In the genomic region with DNA sequence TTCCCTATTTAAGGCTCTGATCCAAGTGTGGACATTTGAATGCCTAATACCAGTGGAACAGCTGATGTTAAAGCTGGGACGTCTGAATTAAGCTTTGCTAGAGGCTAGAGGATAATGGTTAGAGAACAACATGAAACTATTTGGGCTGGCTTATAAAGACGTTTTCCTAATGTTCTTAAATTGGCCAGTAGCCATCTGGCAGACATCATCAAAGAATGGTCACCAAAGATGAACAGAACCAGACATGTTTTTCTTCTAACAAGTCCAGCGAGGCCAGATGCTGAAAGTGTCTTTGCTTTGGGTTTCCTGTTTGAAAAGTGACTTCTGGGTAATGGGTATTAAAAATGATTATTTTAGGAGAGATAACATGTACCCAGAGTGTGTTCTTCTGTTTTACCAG, we compare ENCODE assay signal across 21 mouse cellular contexts. TPM values are rescaled to one million over a fixed set of nuclear protein-coding genes. Genes with fewer than 3 reads are reported as not detected.
A peak's percentile ranks its signal among the peaks of the same experiment; 100 is the strongest.
DNase-seq lines count a peak whose midpoint lies in the region; ATAC-seq and TF ChIP-seq lines count a peak whose summit lies in the region.
"Had no signal": no experiment of that assay in that cellular context is flagged by ENCODE, and none has a peak within 500 bp of the region (broad histone marks: within the 10 kb centered on the region; RNA-seq: fewer than 3 reads in every experiment).

No protein-coding gene starts in this region.

- no peak overlapping the region for H3K4me3 ChIP-seq in heart, embryonic 15.5 days
- no peak overlapping the region for H3K4me3 ChIP-seq in liver, adult 2 months (ENCODE audit: insufficient read depth, low read depth, low read length)
- H3K4me3 ChIP-seq in liver, embryonic 11.5 days (ENCODE audit: low read depth, low read length) = no peak overlapping the region
- H3K4me3 ChIP-seq: embryonic facial prominence, embryonic 12.5 days; hindbrain, embryonic 15.5 days; megakaryocyte, embryonic 14.5 days; neural tube, embryonic 12.5 days had no signal

- no peaks in the 10 kb centered on the region for H3K36me3 ChIP-seq in heart, embryonic 15.5 days
- H3K36me3 ChIP-seq in liver, adult 2 months (ENCODE audit: control insufficient read depth, insufficient read depth, low read length) = no peaks in the 10 kb centered on the region
- no peaks in the 10 kb centered on the region for H3K36me3 ChIP-seq in liver, embryonic 11.5 days (ENCODE audit: control insufficient read depth, insufficient read depth, low read length)
- H3K36me3 ChIP-seq: embryonic facial prominence, embryonic 12.5 days; hindbrain, embryonic 15.5 days; neural tube, embryonic 12.5 days had no signal

- H3K79me2 ChIP-seq in liver, adult 2 months (ENCODE audit: control insufficient read depth, insufficient read depth, low read length) = peaks cover 26% of the 10 kb centered on the region; the same call in 1 of the 2 replicates

- H3K9ac ChIP-seq in heart, embryonic 15.5 days = no peak overlapping the region
- H3K9ac ChIP-seq in liver, adult 2 months (ENCODE audit: low read depth, low read length) = no peak overlapping the region
- H3K9ac ChIP-seq in liver, embryonic 11.5 days (ENCODE audit: low read depth, low read length) = no peak overlapping the region
- H3K9ac ChIP-seq: embryonic facial prominence, embryonic 12.5 days; forebrain, postnatal 0 days; hindbrain, embryonic 15.5 days; liver, embryonic 14.5 days; neural tube, embryonic 12.5 days had no signal

- H3K27me3 ChIP-seq in heart, embryonic 15.5 days = no peaks in the 10 kb centered on the region
- H3K27me3 ChIP-seq in liver, adult 2 months (ENCODE audit: control insufficient read depth, insufficient read depth, low read length) = no peaks in the 10 kb centered on the region
- H3K27me3 ChIP-seq in liver, embryonic 11.5 days (replicated peaks; ENCODE audit: control insufficient read depth, insufficient read depth, low read length) = no peaks in the 10 kb centered on the region
- H3K27me3 ChIP-seq: embryonic facial prominence, embryonic 12.5 days; hindbrain, embryonic 15.5 days; megakaryocyte, embryonic 14.5 days; neural tube, embryonic 12.5 days; Patski had no signal

- H3K27ac ChIP-seq in heart, embryonic 15.5 days = 0 out of 2 replicates have a peak overlapping the region, but pooled peaks have one; percentile 15
- H3K27ac ChIP-seq in liver, adult 2 months (replicated peaks; ENCODE audit: insufficient read depth, low read depth, low read length) = no peak overlapping the region
- no peak overlapping the region for H3K27ac ChIP-seq in liver, embryonic 11.5 days (ENCODE audit: low read depth, low read length)
- H3K27ac ChIP-seq: embryonic facial prominence, embryonic 12.5 days; hindbrain, embryonic 15.5 days; liver, embryonic 14.5 days; neural tube, embryonic 12.5 days had no signal

- peaks cover 39% of the 10 kb centered on the region for H3K4me1 ChIP-seq in heart, embryonic 15.5 days (replicated peaks)
- peaks cover 27% of the 10 kb centered on the region for H3K4me1 ChIP-seq in liver, adult 2 months (ENCODE audit: control insufficient read depth, insufficient read depth, low read length)
- H3K4me1 ChIP-seq in liver, embryonic 11.5 days (replicated peaks; ENCODE audit: control insufficient read depth, insufficient read depth, low read length) = no peaks in the 10 kb centered on the region; the same call in 1 of the 2 replicates
- H3K4me1 ChIP-seq: neural tube, embryonic 12.5 days had no signal

- no peaks in the 10 kb centered on the region for H3K9me3 ChIP-seq in heart, embryonic 15.5 days (replicated peaks)
- no peaks in the 10 kb centered on the region for H3K9me3 ChIP-seq in liver, embryonic 11.5 days (ENCODE audit: control insufficient read depth, low read length)
- H3K9me3 ChIP-seq: embryonic facial prominence, embryonic 12.5 days; hindbrain, embryonic 15.5 days; neural tube, embryonic 12.5 days had no signal

- TF ChIP-seq CTCF in liver, adult 2 months (IDR thresholded peaks at IDR 0.05; ENCODE audit: low read depth, low read length) = no peak

- intact Hi-C loops in heart, postnatal 25 days (cut with DNase I) = no loop called here

- TF ChIP-seq POLR2A in liver, adult 2 months (IDR thresholded peaks at IDR 0.05; ENCODE audit: extremely low read depth, insufficient read depth, low read length) = no peak

- 30% methylated on average over 3 of the region's 3 CpGs for WGBS in heart, embryonic 15.5 days
- WGBS in liver, adult 2 months = 19% methylated on average over 3 of the region's 3 CpGs
- WGBS in liver, embryonic 11.5 days = 69% methylated on average over 3 of the region's 3 CpGs

- ATAC-seq in heart, embryonic 15.5 days (replicated peaks; ENCODE audit: insufficient number of reproducible peaks, insufficient read depth, low FRiP score, low read depth) = no peak; the same call in 1 of the 2 replicates
- no peak for ATAC-seq in liver, embryonic 11.5 days (replicated peaks; ENCODE audit: low FRiP score)
- ATAC-seq: activated CD4-positive, CD25-positive, alpha-beta regulatory T cell, adult 4 months; forebrain, postnatal 0 days; intestine, postnatal 0 days; Patski had no signal

- no peak overlapping the region for H3K4me2 ChIP-seq in heart, embryonic 15.5 days
- H3K4me2 ChIP-seq in liver, embryonic 11.5 days = no peak overlapping the region
- H3K4me2 ChIP-seq: embryonic facial prominence, embryonic 12.5 days; hindbrain, embryonic 15.5 days; neural tube, embryonic 12.5 days had no signal

- no peak for DNase-seq in heart, postnatal 25 days (ENCODE audit: low spot score)
- DNase-seq in liver, adult 2 months (ENCODE audit: extremely low read depth, low read depth, low spot score) = peak; percentile 67
- no peak for DNase-seq in liver, embryonic 11.5 days (ENCODE audit: low spot score)
- DNase-seq in fat pad, adult 2 months (ENCODE audit: extremely low read depth, low read depth, low spot score) = peak; percentile 40
- DNase-seq in lung, postnatal 25 days (ENCODE audit: low spot score) = peak; percentile 18
- no peak for DNase-seq in cerebellum, postnatal 36 days
- DNase-seq: adrenal gland, postnatal 36 days; cerebellum, adult 2 months; forebrain, postnatal 0 days; left cerebral cortex, postnatal 4 days; spleen, adult 18-20 months; thymus, adult 18-20 months had no signal

RNA-seq across cellular contexts. Expression of a gene that starts 10.1 kb away (rescaled TPM):
- 18.9 and 23.5 TPM in 2 replicates for polyA plus RNA-seq in heart, embryonic 15.5 days (2015; fragmentation: Nextera tagmentation; extraction: Ambion mirVana)
- total RNA-seq in heart, postnatal 25 days (2021) = 10 to 100 TPM; 14.3 to 15.8 TPM
- 15.4 and 15.9 TPM in 2 replicates for total RNA-seq in liver, adult 2 months (2014; rRNA removed)
- 3.2 and 3.9 TPM in 2 replicates for polyA plus RNA-seq in liver, adult 2 months (2012; rRNA removed)
- polyA plus RNA-seq in liver, embryonic 11.5 days (2014; fragmentation: Nextera tagmentation; extraction: Ambion mirVana) = 24.3 and 26.3 TPM in 2 replicates

Comparison
In these comparisons a context has a peak if more than half of its experiments do, and no peak if none do; other contexts are left out.
1. DNase-seq: peak in liver, adult 2 months (single experiment), fat pad, adult 2 months (single experiment) and lung, postnatal 25 days (single experiment); none in heart, postnatal 25 days (single experiment), liver, embryonic 11.5 days (single experiment) and cerebellum, postnatal 36 days (0 of 2).